Mouse (Mus musculus) frontal cortex, postnatal 10 days (tissue): ENCODE results near the gene Arhgap10.
"Not testable (repeated sequence)": the region's sequence is repeated elsewhere in the genome, so short reads cannot be mapped to it uniquely, and the experiment has no call there.

Source experiments
- DNase-seq, 2 experiments: peaks; one replicate each; pipeline ENCODE4 v3.0.0; 2022; ENCODE audit warnings: low spot score in 2 of 2, mixed read lengths in 1 of 2

Arhgap10 gene

GRCm38 (mm10) chr8:77343916-77344315 lies 173.8 kb downstream of the Arhgap10 start:
- no peak for DNase-seq

GRCm38 (mm10) chr8:77343335-77343734 lies 174.4 kb downstream of the Arhgap10 start:
- DNase-seq, result no peak

- no peak for DNase-seq
These were observed 175.6 kb downstream of the Arhgap10 start for GRCm38 (mm10) chr8:77342144-77342543.

GRCm38 (mm10) chr8:77341329-77341728 lies 176.4 kb downstream of the Arhgap10 start:
- no peak for DNase-seq

- no peak for DNase-seq
These were observed 177.6 kb downstream of the Arhgap10 start for GRCm38 (mm10) chr8:77340046-77340747.

GRCm38 (mm10) chr8:77337272-77337671 lies 180.5 kb downstream of the Arhgap10 start:
- DNase-seq, result no peak

GRCm38 (mm10) chr8:77331180-77331579 lies 186.6 kb downstream of the Arhgap10 start:
- DNase-seq, result no peak

- no peak for DNase-seq
These were observed 187.4 kb downstream of the Arhgap10 start for GRCm38 (mm10) chr8:77330304-77330703.

- DNase-seq, result no peak
These were observed 188.0 kb downstream of the Arhgap10 start for GRCm38 (mm10) chr8:77329783-77330182.

- no peak for DNase-seq
These were observed 189.3 kb downstream of the Arhgap10 start for GRCm38 (mm10) chr8:77328473-77328872.

GRCm38 (mm10) chr8:77327326-77327725 lies 190.4 kb downstream of the Arhgap10 start:
- no peak for DNase-seq

- not testable (repeated sequence) for DNase-seq
These were observed 195.0 kb downstream of the Arhgap10 start for GRCm38 (mm10) chr8:77322727-77323126.

- no peak for DNase-seq
These were observed 195.9 kb downstream of the Arhgap10 start for GRCm38 (mm10) chr8:77321901-77322300.

GRCm38 (mm10) chr8:77318590-77318989 lies 199.2 kb downstream of the Arhgap10 start:
- no peak for DNase-seq

GRCm38 (mm10) chr8:77317771-77318170 lies 200.0 kb downstream of the Arhgap10 start:
- no peak for DNase-seq

- DNase-seq, result no peak
These were observed 204.8 kb downstream of the Arhgap10 start for GRCm38 (mm10) chr8:77313003-77313402.

- no peak for DNase-seq
These were observed 206.0 kb downstream of the Arhgap10 start for GRCm38 (mm10) chr8:77311762-77312161.

GRCm38 (mm10) chr8:77310541-77310940 lies 207.2 kb downstream of the Arhgap10 start:
- DNase-seq, result no peak

- no peak for DNase-seq
These were observed 207.7 kb downstream of the Arhgap10 start for GRCm38 (mm10) chr8:77310026-77310425.

- DNase-seq, result no peak
These were observed 223.2 kb downstream of the Arhgap10 start for GRCm38 (mm10) chr8:77294599-77294998.

GRCm38 (mm10) chr8:77292649-77293048 lies 225.1 kb downstream of the Arhgap10 start:
- no peak for DNase-seq

GRCm38 (mm10) chr8:77292120-77292519 lies 225.6 kb downstream of the Arhgap10 start:
- DNase-seq, result no peak

- no peak for DNase-seq
These were observed 229.3 kb downstream of the Arhgap10 start for GRCm38 (mm10) chr8:77288492-77288891.

- no peak for DNase-seq
These were observed 229.7 kb downstream of the Arhgap10 start for GRCm38 (mm10) chr8:77288065-77288464.
